16 mouse cellular contexts compared by ENCODE assay signal in genomic region chr17:16798316-16798715, GRCm38 (mm10).
"Had no signal": no experiment of that assay in that cellular context is flagged by ENCODE, and none has a peak within 500 bp of the region (broad histone marks: within the 10 kb centered on the region; RNA-seq: fewer than 3 reads in every experiment).

No protein-coding gene starts in this region.

- H3K27me3 ChIP-seq: neural tube, embryonic 13.5 days; neural tube, embryonic 15.5 days; stomach, embryonic 15.5 days had no signal

- H3K4me1 ChIP-seq: neural tube, embryonic 13.5 days; neural tube, embryonic 15.5 days; stomach, embryonic 15.5 days had no signal

- H3K9me3 ChIP-seq: neural tube, embryonic 13.5 days; neural tube, embryonic 15.5 days; stomach, embryonic 15.5 days had no signal

- H3K27ac ChIP-seq: neural tube, embryonic 13.5 days; neural tube, embryonic 15.5 days; stomach, embryonic 15.5 days; stomach, postnatal 0 days had no signal

- H3K4me2 ChIP-seq: neural tube, embryonic 13.5 days; neural tube, embryonic 15.5 days; stomach, embryonic 15.5 days had no signal

- H3K36me3 ChIP-seq: neural tube, embryonic 13.5 days; neural tube, embryonic 15.5 days; stomach, embryonic 15.5 days had no signal

- DNase-seq: retina, postnatal 1 day; right cerebral cortex, adult 18-20 months; right cerebral cortex, postnatal 14 days; right cerebral cortex, postnatal 25 days; right cerebral cortex, postnatal 4 days; spleen, adult 18-20 months; thymus, adult 18-20 months; thymus, adult 2 months; thymus, postnatal 14 days; thymus, postnatal 25 days; thymus, postnatal 36 days; thymus, postnatal 4 days had no signal

- H3K4me3 ChIP-seq: neural tube, embryonic 13.5 days; neural tube, embryonic 15.5 days; stomach, embryonic 15.5 days had no signal

- H3K9ac ChIP-seq: neural tube, embryonic 13.5 days; neural tube, embryonic 15.5 days; stomach, embryonic 15.5 days had no signal
